Mouse (Mus musculus) c-Kit-positive CD71-negative TER-119-negative erythroid progenitor cells, embryonic 14.5 days (primary cell): ENCODE results near the gene Stat4.
A peak's percentile ranks its signal among the peaks of the same experiment; 100 is the strongest.

Source experiments
- DNase-seq: peaks from one replicate; pipeline ENCODE4 v3.0.0-alpha.2; 2013; ENCODE audit warnings: low read depth

The Stat4 gene

DNA sequence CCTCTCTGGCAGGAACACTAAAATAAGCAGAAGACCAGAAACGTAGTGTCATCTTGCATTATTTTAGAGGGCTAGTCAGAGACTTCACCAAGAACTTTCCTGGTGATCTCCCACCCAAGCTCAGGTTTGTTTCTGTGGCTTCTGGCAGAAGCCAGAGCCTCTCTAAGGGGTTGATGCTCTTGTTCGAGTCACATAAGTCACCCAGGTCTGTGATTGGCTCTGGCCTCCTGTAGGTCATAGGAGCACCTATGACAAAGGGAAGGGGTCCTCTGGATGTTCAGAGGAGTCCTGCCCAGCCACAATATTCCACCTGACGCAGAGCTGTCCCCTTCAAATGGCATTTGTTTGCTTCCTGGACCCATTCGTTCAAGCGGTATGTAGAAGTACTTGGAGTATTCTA is at the start of gene Stat4:
Gene Stat4, plus strand, starts transcription at position 301 of the 400 bp plus-strand sequence.
- DNase-seq: no peak

- no peak for DNase-seq
Observed at GRCm38 (mm10) chr1:51938357-51938756, 48.6 kb upstream of the Stat4 start.

DNA sequence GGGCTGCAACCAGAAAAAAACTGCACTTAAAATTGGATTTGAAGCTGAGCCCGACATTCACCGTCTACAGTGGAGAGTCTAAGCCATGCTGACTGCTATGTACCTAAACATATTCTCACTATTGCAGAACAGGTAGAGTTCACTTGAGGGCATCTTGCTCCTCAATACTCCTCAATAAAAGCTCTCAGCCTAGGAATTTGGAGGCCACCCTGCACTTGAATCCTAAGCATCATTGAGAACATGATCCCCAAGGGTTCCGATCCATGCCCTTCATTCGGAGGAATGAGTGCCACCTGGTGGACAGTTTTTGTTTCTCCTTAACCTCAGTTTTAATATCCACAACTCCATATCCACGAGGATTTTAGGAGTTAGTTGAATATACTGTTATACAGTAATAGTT is 42.2 kb upstream of the Stat4 start:
- peak; percentile 33 for DNase-seq

DNA sequence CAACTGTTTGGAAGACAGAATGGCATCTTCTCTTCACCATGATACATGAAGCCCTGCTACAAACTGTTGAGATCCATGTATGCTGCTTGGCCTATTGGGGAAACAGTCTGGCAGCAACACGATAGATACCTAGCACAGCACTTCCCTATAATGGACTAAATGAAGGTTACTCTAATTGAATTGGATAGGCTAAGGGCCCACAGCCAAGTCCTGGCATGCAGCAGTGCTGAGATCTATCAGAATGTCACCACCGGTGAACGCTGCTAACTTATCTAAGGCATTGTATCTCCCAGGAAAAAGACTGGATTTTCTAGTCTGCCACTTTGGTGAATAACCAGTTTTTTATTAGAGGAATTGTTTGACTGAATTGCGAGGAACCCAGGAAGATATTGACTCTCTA is 39.8 kb upstream of the Stat4 start:
- no peak for DNase-seq

- no peak for DNase-seq
Observed at GRCm38 (mm10) chr1:51964647-51965046, 22.3 kb upstream of the Stat4 start.

DNA sequence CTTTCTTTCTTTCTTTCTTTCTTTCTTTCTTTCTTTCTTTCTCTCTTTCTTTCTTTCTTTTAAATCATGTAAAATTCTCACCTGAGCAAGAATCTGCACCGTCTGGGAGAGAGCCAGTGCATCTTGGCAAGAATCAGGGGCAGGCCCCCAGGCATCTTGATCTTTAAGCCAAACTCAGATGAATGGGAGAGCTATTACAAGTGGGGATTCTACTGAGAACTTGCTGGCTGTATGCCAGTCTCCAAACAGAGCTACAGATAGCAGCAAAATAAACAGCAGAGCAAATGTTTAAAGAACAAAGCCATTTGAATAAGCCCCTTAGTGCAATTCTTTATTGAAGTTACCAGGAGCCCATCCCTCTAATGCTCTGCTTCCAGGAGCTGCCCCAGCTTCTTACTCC is 18.0 kb upstream of the Stat4 start:
- DNase-seq: no peak

DNA sequence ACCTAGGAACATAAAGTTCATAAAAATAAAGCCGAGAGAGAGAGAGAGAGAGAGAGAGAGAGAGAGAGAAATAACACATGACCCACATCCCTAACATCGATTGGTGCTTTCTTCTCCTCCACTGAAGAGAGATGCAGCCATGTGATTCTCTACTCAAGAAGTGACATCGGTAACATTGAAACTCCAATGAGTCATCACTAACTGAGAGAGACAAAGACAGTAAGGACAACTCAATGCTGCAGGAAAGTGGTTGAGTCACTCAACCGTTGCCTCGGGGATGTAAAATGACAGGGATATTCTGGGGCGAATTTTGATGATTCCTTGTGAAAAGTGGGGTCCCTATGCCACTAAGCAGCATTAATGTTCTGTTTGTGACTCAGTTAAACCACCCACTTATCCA is 16.8 kb upstream of the Stat4 start:
- no peak for DNase-seq

DNA sequence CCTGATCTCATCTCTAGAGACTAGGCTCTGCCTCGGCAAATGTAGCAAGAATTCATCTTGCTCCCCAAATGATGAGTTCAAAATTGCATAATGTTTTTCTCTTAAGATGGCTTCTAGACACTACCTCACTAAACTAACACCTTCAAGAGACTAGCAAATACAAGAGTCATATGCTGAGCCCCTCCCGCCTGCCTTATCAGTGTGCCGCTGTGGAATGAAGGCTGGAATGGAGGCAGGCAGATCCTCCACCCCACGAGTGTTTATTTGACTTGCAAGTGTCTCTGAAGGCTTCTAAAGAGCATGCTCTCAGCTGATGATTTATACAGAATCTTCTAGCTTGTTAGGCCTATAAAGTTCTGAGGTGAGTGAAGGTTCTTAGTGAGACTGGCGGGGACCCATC is 11.4 kb upstream of the Stat4 start:
- no peak for DNase-seq

GRCm38 (mm10) chr1:51979048-51979447 is 7.9 kb upstream of the Stat4 start:
- DNase-seq: no peak

GRCm38 (mm10) chr1:51991983-51992609 is 5.1 kb downstream of the Stat4 start:
- no peak for DNase-seq

DNA sequence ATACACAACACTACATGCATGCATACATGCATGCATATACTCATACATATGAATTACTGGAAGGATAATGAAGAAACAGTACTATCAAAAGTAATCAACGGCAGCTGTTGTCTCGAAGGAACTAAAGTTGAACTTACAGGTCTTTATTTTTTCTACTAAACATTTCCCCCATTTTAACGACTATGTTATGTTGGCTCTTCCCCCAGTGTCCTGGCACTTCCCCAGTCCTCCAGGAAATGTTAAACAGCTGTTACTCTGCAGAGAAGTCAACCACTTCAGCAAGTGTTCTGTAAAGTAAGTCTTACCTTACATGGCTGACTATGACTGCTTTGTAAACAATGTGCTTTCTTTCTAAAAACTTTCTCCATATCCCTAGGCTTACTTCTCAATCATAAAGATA is 9.1 kb downstream of the Stat4 start:
- DNase-seq: no peak

DNA sequence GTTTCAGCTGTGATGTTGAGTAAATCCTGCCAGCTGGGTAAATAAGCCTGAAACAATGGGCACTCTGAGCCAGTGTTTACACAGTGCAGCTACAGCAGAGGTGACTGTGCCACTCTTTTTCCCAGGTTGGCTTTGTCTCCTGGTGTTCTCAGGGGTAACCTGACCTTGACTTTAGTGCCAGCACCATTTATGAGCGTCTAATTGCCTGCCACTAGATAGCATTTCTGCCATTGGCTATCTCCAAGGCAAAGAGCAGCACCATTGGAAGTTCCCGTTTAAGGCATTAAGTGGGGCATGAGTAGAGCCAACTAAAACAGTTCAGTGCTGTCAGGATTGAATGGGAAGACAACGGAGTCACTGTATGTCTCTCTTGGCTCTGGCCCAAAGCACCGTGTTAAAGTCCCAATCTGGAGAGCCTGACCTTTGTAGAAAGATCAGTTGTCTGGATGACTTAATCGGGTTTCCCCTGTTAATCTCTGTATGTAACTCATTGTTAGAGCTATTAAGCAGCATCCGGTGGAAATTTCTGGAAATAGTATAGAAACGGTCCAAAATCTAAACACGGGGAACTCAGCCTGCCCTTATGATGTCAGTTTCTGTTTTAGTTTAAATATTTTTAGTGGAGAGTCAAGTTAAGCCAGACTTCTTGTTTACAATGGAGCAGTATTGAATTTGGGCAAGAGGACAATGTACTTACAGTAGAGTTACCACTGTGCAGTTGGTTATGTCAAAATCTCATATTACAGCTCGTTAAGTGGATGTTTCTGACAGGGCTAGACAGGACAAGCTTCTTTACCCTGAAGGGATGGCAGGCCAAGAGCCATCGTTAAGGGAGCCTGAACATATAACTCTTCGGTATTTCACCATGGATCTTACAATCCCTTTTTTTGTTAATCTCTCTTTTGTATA is 10.1 kb downstream of the Stat4 start:
- DNase-seq: no peak

DNA sequence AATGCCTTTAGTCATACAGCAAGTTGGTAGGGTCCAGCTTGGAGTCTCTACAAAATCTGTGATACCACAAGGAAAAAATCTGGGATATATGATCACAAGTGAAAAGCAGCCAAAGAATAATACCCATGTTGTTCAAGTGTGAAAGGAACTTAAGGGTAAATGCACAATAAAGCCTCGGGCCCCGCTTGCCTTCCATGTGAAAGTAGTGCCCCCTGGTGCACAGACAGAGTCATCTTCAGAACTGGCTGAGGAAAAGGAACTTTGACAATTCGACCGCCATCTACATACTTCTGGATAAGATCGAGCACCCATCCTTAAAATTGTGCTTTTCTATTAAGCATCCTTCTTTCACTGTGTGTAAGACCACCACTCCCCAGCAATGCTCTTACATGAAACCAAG is 11.6 kb downstream of the Stat4 start:
- DNase-seq: no peak

DNA sequence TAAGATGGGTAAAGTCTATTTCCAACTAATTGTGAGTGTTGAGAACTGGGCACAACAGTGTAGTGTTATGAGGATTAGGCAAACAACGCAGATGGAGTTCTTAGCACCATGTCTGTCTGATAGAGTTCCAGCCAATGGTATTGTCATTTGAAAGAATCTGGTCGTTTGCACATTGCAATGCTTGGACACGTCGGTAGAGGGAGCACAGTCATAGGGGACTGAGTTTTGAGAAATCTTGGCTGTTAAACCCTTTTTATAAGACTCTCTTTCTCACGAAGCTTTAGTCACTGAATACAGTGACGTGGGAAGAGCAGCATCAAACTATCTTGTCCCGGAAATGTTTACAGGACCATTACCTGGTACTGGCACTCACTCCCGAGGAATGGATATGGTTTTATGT is 17.1 kb downstream of the Stat4 start:
- DNase-seq: peak; percentile 69

DNA sequence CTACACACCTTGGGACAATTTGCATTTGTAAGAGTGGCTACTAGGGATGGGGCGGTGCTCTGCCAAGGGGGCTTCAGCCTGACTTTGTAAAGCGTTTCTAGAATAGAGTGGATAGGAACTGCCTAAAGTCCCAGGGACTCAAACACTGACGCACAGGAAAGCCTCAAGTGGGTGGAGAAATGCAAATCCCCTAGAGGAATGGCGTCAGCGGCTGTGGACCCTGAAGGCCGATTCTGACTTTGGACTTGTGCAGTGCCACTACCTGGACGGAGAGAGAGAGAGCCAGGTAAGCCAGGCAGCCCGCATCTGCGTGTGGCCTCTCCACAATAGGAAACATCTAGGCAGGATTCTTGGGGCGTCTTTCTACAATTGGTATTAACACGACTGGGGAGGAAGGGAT is 21.5 kb downstream of the Stat4 start:
- DNase-seq: no peak

DNA sequence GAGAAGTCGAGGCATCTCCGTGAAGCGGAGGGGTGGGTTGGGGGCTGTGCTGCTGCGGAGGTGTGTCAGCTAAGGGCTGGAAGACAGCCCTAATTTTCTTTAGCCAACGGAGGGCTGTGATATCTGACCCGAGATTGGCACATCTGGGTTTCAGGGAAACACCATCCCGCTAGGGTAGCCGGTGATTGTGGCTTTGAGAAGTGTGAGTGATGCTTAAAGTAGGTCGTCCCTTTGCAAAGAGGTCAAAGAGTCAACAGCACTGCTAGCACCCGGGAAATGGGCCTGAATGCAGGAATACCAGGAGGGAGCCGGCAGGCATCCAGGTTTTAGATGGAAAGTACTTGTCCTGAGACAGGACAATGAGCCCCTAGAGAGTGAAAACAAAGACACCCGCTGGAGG is 22.0 kb downstream of the Stat4 start:
- DNase-seq: no peak

DNA sequence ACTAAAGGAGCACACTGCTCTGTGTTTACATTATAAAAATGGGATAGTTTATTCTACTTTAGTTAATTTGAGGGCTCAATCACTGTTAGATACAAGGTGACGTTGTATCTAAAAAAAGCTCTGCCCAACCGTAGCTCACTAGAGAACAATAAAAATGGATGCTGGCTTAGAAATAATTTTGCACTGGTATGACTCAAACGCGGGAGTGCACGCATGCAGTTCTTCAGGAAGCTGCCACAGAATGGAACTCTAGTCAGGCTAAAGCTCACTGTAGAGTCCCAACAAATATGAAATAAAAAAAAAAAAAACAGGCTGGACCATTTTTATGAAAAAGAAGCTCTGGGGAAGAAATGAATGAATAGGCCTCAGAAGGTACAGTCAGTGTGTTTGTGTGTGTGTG is 23.8 kb downstream of the Stat4 start:
- no peak for DNase-seq

GRCm38 (mm10) chr1:52011227-52011626 is 24.3 kb downstream of the Stat4 start:
- no peak for DNase-seq

GRCm38 (mm10) chr1:52012231-52012630 is 25.3 kb downstream of the Stat4 start:
- no peak for DNase-seq

DNA sequence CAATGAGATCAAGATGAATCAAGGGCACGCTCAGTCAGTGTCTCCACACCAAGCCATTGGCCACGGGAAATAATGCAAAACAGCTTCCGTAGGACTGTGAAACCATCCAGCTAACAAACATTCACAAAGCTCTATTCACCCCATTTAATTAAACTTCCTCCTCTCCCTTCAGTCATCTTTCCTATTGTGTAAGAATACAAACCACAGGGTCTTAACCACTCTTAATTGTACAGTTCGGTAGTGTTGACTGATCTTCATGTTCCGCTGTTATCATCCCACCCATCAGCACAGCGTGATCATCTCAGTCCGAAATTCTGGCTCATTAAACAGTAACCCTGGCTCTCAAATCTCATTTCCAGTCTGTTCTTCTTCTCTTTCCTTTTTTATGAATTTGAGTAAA is 25.8 kb downstream of the Stat4 start:
- DNase-seq: no peak

GRCm38 (mm10) chr1:52019621-52020020 is 32.7 kb downstream of the Stat4 start:
- no peak for DNase-seq

- DNase-seq: no peak
Observed at GRCm38 (mm10) chr1:52021936-52022725, 35.2 kb downstream of the Stat4 start.

- no peak for DNase-seq
Observed at GRCm38 (mm10) chr1:52028686-52029085, 41.7 kb downstream of the Stat4 start.
